Mouse (Mus musculus): ENCODE data around the gene Micu2. TPM values are rescaled to one million over a fixed set of nuclear protein-coding genes. Genes with fewer than 3 reads are reported as not detected.

Gene Micu2
- polyA plus RNA-seq, 1 experiment from 2014 or later = 94.9 TPM

Other genes with a start within 250 kb of the Micu2 start
- gene Lats2, start 240.9 kb downstream of the Micu2 start, polyA plus RNA-seq (2015; fragmentation: Nextera tagmentation; extraction: Ambion mirVana) = 23.3 TPM in 2 replicates
- gene Sap18, start 201.1 kb downstream of the Micu2 start, polyA plus RNA-seq (2015; fragmentation: Nextera tagmentation; extraction: Ambion mirVana) = 23.1 and 26.3 TPM in 2 replicates
- gene Ska3, start 173.1 kb downstream of the Micu2 start, polyA plus RNA-seq (2015; fragmentation: Nextera tagmentation; extraction: Ambion mirVana) = 25.4 and 28.6 TPM in 2 replicates
- gene Mrpl57, start 173.0 kb downstream of the Micu2 start, polyA plus RNA-seq (2015; fragmentation: Nextera tagmentation; extraction: Ambion mirVana) = 156 and 160 TPM in 2 replicates
- gene Zdhhc20, start 109.0 kb downstream of the Micu2 start, polyA plus RNA-seq (2015; fragmentation: Nextera tagmentation; extraction: Ambion mirVana) = 67.0 and 71.2 TPM in 2 replicates
- gene Fgf9, start 71.3 kb upstream of the Micu2 start, polyA plus RNA-seq (2015; fragmentation: Nextera tagmentation; extraction: Ambion mirVana) = 12.5 and 13.0 TPM in 2 replicates